Mouse (Mus musculus): ENCODE measurements around the gene Arpin. TPM values are rescaled to one million over a fixed set of nuclear protein-coding genes. Genes with fewer than 3 reads are reported as not detected.

Arpin gene
- polyA plus RNA-seq, 1 experiment from 2014 or later: 37.3 TPM

DNA sequence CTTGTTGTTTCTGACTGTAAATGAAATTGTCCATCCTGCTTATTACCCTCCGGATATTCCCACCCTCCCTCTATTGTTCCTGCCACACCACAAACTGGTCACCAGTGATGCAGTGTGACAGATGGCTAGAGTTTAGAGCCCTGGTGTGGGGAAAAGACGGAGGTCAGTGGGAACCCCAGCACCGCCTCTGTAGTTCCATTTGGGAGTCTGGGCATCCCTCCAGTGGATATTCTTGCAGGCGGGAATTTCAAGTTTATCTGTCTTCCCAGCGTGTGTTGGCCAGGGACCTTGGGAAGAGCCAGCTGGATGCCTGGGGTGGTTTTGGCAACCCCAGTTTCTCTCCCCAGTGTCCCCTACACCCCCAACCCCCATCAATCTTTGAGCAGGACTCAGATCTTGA lies 698 bp downstream of the Arpin start:
- no peak for DNase-seq (ENCODE audit: low read depth, low spot score)

DNA sequence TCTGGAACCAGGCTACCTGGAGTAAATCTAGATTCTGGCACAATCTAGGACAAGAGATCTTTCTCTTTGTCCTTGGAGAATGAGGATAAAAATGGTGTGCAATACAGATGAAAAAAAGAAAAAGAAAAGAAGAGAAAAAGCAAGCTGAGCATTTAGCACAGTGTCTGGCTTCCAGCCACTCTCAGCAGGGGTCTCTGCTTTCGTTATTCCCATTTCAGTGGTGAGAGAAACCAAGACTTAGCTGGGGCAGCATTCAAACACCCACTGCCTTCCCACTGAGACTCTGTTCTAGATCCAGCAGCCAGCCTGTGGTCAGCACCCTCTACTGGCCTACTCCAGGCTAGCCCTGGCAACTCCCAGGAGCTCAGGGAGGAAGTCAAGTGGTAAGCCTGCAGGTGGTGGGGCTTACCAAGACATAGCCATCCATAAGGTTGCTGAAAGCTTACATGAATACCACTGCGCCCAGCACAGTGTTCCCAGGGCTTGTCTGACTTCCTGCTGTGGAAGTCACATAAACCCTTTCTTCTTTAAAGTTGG lies 6.6 kb downstream of the Arpin start:
- DNase-seq (ENCODE audit: low read depth, low spot score) (no peak), ATAC-seq (no peak)
- TF ChIP-seq CTCF (IDR thresholded peaks at IDR 0.05): no peak
- ChIA-PET POLR2A (no interaction called here), CTCF (no interaction called here)
- no peaks in the 10 kb centered on the region for H3K27me3 ChIP-seq
- in situ Hi-C loops (cut with MboI; ENCODE audit: low pct_unique_long_range_greater_than_20kb): loop anchor here (10.0 kb wide), 1 partner anchor 156 kb away; no protein-coding TSS in a partner anchor

More for the DNA sequence above, 698 bp downstream of the Arpin start:
- no peak for TF ChIP-seq CTCF (IDR thresholded peaks at IDR 0.05)
- H3K27me3 ChIP-seq: no peaks in the 10 kb centered on the region
- ATAC-seq: peak; percentile 23
- in situ Hi-C loops (cut with MboI; ENCODE audit: low pct_unique_long_range_greater_than_20kb): no loop called here
- POLR2A ChIA-PET: no interaction called here
- CTCF ChIA-PET: no interaction called here

DNA sequence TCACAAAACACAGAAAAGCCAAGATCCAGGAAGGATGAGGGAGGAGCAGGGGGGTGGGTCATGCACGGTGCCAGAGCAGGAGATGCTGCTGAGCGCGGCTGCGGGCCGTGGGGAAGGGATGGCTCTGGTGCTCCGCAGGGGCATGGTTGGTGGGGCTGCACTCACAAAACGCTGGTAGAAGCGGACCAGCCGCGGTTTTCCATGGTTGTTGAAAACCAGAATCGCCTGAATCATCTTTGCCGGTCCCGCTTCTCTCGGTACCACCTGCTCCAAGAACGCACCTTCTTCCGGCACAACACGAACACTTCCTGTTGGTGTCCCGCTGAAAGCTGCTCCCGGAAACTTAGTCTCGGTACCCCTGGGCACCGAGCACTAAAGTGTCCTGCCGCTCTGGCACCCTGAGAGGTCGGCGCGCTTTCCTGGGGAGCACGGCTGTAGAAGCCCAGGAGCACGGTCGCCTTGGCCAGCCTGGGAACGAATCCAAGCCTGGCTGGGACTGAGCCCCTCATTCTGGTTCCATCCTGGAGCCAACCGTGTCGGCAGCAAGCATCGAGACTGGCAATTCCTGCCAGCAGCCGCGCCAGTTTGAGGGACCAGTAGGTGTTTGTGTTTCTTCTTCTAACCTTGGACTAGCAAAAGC lies 14.7 kb downstream of the Arpin start, which contains the start of gene Ap3s2:
TSS of gene Ap3s2 (minus strand) at position 306 of the 640 bp plus-strand sequence.
- ChIA-PET CTCF (interaction anchor here (1.0 kb wide), 1 partner anchor 140 kb away, joined by 3 read pairs; no protein-coding TSS in a partner anchor), POLR2A (interaction anchor here (0.6 to 1.3 kb wide), 3 partner anchors 39 to 190 kb away, joined by 3 to 4 read pairs (median 3); no protein-coding TSS in a partner anchor)
- in situ Hi-C loops (cut with MboI; ENCODE audit: low pct_unique_long_range_greater_than_20kb): loop anchor here (10.0 kb wide), 1 partner anchor 164 kb away; no protein-coding TSS in a partner anchor
- DNase-seq (ENCODE audit: low read depth, low spot score) (peak; percentile 47), ATAC-seq (peak; percentile 73)
- TF ChIP-seq CTCF (IDR thresholded peaks at IDR 0.05): no peak
- H3K27me3 ChIP-seq: no peaks in the 10 kb centered on the region

- ATAC-seq (no peak), DNase-seq (ENCODE audit: low read depth, low spot score) (no peak)
- ChIA-PET CTCF (interaction anchor here (0.6 to 3.2 kb wide), 12 partner anchors 9 to 134 kb away, joined by 3 to 19 read pairs (median 5); partner anchors contain the start of gene Mesp1), POLR2A (no interaction called here)
- H3K27me3 ChIP-seq: no peaks in the 10 kb centered on the region
- peak; percentile 84 for TF ChIP-seq CTCF (IDR thresholded peaks at IDR 0.05)
- in situ Hi-C loops (cut with MboI; ENCODE audit: low pct_unique_long_range_greater_than_20kb): no loop called here
Observed at GRCm38 (mm10) chr7:79914556-79914955, 20.6 kb downstream of the Arpin start.

GRCm38 (mm10) chr7:79907356-79907755 lies 27.8 kb downstream of the Arpin start:
- in situ Hi-C loops (cut with MboI; ENCODE audit: low pct_unique_long_range_greater_than_20kb): loop anchor here (5.0 kb wide), 2 partner anchors 50 to 110 kb away; no protein-coding TSS in a partner anchor
- POLR2A ChIA-PET: interaction anchor here (1.3 kb wide), 1 partner anchor 19 kb away, joined by 3 read pairs; no protein-coding TSS in a partner anchor
- ATAC-seq (no peak), DNase-seq (ENCODE audit: low read depth, low spot score) (no peak)
- no peak for TF ChIP-seq CTCF (IDR thresholded peaks at IDR 0.05)
- no peaks in the 10 kb centered on the region for H3K27me3 ChIP-seq
- CTCF ChIA-PET: interaction anchor here (1.3 to 1.4 kb wide), 2 partner anchors 103 to 122 kb away, joined by 3 to 4 read pairs; no protein-coding TSS in a partner anchor

- POLR2A ChIA-PET: interaction anchor here (1.3 kb wide), 1 partner anchor 19 kb away, joined by 3 read pairs; no protein-coding TSS in a partner anchor
- no peaks in the 10 kb centered on the region for H3K27me3 ChIP-seq
- in situ Hi-C loops (cut with MboI; ENCODE audit: low pct_unique_long_range_greater_than_20kb): loop anchor here (5.0 kb wide), 2 partner anchors 50 to 110 kb away; no protein-coding TSS in a partner anchor
- ATAC-seq (no peak), DNase-seq (ENCODE audit: low read depth, low spot score) (peak; percentile 54)
- CTCF ChIA-PET: interaction anchor here (1.3 to 1.4 kb wide), 2 partner anchors 103 to 121 kb away, joined by 3 to 4 read pairs; no protein-coding TSS in a partner anchor
- no peak for TF ChIP-seq CTCF (IDR thresholded peaks at IDR 0.05)
Observed at GRCm38 (mm10) chr7:79906914-79907313, 28.2 kb downstream of the Arpin start.

- TF ChIP-seq CTCF (IDR thresholded peaks at IDR 0.05): no peak
- H3K27me3 ChIP-seq: no peaks in the 10 kb centered on the region
- in situ Hi-C loops (cut with MboI; ENCODE audit: low pct_unique_long_range_greater_than_20kb): loop anchor here (5.0 kb wide), 2 partner anchors 48 to 108 kb away; no protein-coding TSS in a partner anchor
- no peak for ATAC-seq
- POLR2A ChIA-PET: no interaction called here
- DNase-seq (ENCODE audit: low read depth, low spot score): no peak
- CTCF ChIA-PET: interaction anchor here (1.2 to 1.7 kb wide), 4 partner anchors 9 to 106 kb away, joined by 3 to 5 read pairs (median 4); no protein-coding TSS in a partner anchor
Observed at GRCm38 (mm10) chr7:79905193-79905592, 30.0 kb downstream of the Arpin start.

DNA sequence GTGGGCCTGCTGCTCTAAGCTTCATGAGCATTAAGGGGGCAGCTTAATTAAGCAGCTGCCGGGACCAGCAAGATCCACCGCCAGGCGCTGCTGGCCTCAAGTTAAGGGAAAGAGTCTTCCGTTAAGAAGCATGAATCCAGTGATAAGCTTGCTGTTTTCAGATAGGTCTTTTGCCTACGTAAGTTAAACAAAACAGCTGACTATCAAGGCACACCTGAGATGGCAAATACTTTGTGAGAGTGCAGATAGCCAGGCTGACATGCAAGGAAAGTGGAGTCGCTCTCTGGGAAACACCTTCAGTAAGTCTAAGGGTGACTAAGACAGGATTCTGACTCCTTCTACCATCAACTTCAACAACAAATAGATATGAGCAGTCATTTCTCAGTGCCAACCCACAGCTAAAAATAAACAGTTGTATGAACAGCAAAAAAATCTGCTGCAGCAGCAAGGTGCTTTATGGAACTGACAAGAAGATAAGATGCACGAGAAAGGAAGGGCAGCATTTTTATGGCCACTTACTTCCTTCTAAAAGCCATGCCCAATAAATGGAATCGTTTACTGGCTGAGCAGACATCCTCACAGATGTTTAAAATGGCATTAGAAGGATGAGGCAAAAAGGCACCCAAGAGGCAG lies 31.9 kb downstream of the Arpin start:
- no peaks in the 10 kb centered on the region for H3K27me3 ChIP-seq
- CTCF ChIA-PET: no interaction called here
- in situ Hi-C loops (cut with MboI; ENCODE audit: low pct_unique_long_range_greater_than_20kb): no loop called here
- POLR2A ChIA-PET: no interaction called here
- no peak for ATAC-seq
- DNase-seq (ENCODE audit: low read depth, low spot score): no peak
- no peak for TF ChIP-seq CTCF (IDR thresholded peaks at IDR 0.05)

DNA sequence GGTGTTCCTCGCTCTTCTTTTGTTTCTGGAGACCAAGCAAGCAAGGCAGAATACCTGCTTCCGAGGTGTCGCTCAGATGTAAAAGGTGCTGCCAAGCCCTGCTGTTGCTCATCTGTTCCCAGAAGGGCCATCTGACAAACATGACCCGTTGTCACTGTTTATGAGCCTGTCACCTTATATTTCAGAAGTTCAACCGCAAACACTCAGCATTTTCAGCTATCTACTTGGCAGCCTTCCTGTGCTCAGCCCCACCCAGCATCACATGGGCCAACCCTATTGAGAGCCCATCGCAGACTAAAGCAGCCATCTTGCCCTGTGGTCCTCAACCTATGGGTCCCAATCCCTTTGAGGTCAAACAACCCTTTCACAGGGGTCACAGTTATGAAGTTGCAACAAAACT lies 34.4 kb downstream of the Arpin start:
- ChIA-PET CTCF (interaction anchor here (1.9 to 2.0 kb wide), 2 partner anchors 13 to 14 kb away, joined by 4 to 5 read pairs; no protein-coding TSS in a partner anchor), POLR2A (no interaction called here)
- no peak for ATAC-seq
- H3K27me3 ChIP-seq: no peaks in the 10 kb centered on the region
- no peak for DNase-seq (ENCODE audit: low read depth, low spot score)
- in situ Hi-C loops (cut with MboI; ENCODE audit: low pct_unique_long_range_greater_than_20kb): no loop called here
- TF ChIP-seq CTCF (IDR thresholded peaks at IDR 0.05): no peak

DNA sequence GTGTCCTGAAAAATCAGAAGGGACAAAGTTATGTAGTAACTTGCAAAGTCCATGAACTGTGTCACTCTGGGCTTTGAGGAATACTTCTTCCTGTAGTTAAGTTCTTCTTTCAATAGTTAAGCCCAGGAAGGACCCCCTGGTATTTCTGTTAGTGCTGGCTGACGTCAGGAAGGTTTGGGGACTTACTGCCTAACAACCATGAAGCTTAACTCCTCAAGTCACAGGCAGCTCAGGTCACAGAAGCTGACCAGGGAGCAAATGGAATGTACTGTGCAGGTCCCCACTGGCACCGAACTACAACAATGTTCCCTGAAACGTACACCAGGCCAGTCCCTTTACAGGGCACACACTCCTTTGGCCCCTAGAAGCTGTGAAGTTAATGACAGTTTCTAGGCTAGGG lies 39.9 kb downstream of the Arpin start:
- CTCF ChIA-PET: interaction anchor here (1.2 kb wide), 1 partner anchor 10 kb away, joined by 5 read pairs; no protein-coding TSS in a partner anchor
- ATAC-seq (no peak), DNase-seq (ENCODE audit: low read depth, low spot score) (no peak)
- POLR2A ChIA-PET: no interaction called here
- H3K27me3 ChIP-seq: no peaks in the 10 kb centered on the region
- in situ Hi-C loops (cut with MboI; ENCODE audit: low pct_unique_long_range_greater_than_20kb): no loop called here
- TF ChIP-seq CTCF (IDR thresholded peaks at IDR 0.05): no peak

Data from Patski (cell line).